Mouse (Mus musculus) liver, embryonic 14.5 days (tissue): ENCODE results near the gene Cnih3. TPM values are rescaled to one million over a fixed set of nuclear protein-coding genes. Genes with fewer than 3 reads are reported as not detected.

Source experiments
- ATAC-seq: fragments of 200-750 bp; cut with Nextera tagmentation; 2 replicates; pipeline ENCODE4 v1.8.0; 2017; ENCODE audit warnings: moderate number of reproducible peaks, mild to moderate bottlenecking, moderate library complexity; ENCODE audit not compliant: insufficient read depth
- DNase-seq, 3 experiments: peaks; one replicate each; pipeline ENCODE4 v3.0.0-alpha.2; 2012 to 2013; ENCODE audit warnings: low read depth in 3 of 3, low spot score in 3 of 3
- H3K27ac ChIP-seq: fragments of 300-500 bp; sonication (generic); 2 replicates; pipeline ENCODE4 v1.5.1; 2014; ENCODE audit warnings: moderate library complexity, mild to moderate bottlenecking, control low read depth, inconsistent platforms
- H3K27me3 ChIP-seq: fragments of 300-500 bp; sonication (generic); 2 replicates; pipeline ENCODE4 v1.6.1; 2014; ENCODE audit warnings: mild to moderate bottlenecking, low read length, moderate library complexity; ENCODE audit not compliant: control insufficient read depth, insufficient read depth
- H3K36me3 ChIP-seq: fragments of 300-500 bp; sonication (generic); replicated peaks from 2 replicates; pipeline ENCODE4 v1.6.1; 2014; ENCODE audit warnings: low read depth; ENCODE audit not compliant: control insufficient read depth, insufficient read depth
- H3K4me1 ChIP-seq, 2 experiments: fragments of 200-500 bp in 1 of 2; fragments of 300-500 bp in 1 of 2; sonication (generic) in 1 of 2; replicated peaks; 2 replicates each; pipeline ENCODE4 v1.6.1; 2012 to 2014; ENCODE audit warnings: antibody characterized with exemption in 1 of 2, inconsistent platforms in 1 of 2, low read length in 1 of 2; ENCODE audit not compliant: control insufficient read depth in 2 of 2, insufficient read depth in 2 of 2
- H3K4me2 ChIP-seq: fragments of 300-500 bp; sonication (generic); 2 replicates; pipeline ENCODE4 v1.6.1; 2014; ENCODE audit warnings: low read depth, mild to moderate bottlenecking, control low read depth, moderate library complexity
- H3K4me3 ChIP-seq, 2 experiments: fragments of 200-500 bp in 1 of 2; fragments of 300-500 bp in 1 of 2; sonication (generic) in 1 of 2; 2 replicates each; pipeline ENCODE4 v1.5.1; 2012 to 2014; ENCODE audit warnings: low read depth in 2 of 2, low read length in 2 of 2, mild to moderate bottlenecking in 2 of 2, control low read depth in 1 of 2, inconsistent platforms in 1 of 2, moderate library complexity in 1 of 2; ENCODE audit not compliant: insufficient read depth in 1 of 2
- H3K9ac ChIP-seq: fragments of 300-500 bp; sonication (generic); replicated peaks from 2 replicates; pipeline ENCODE4 v1.6.1; 2014; ENCODE audit warnings: mild to moderate bottlenecking, control low read depth, moderate library complexity
- H3K9me3 ChIP-seq: fragments of 300-500 bp; sonication (generic); 2 replicates; pipeline ENCODE4 v1.6.1; 2016; ENCODE audit warnings: low read length, mixed read lengths; ENCODE audit not compliant: control insufficient read depth
- CTCF ChIP-seq: IDR thresholded peaks from 2 replicates; pipeline ENCODE4 v1.5.1; 2016; ENCODE audit warnings: antibody characterized with exemption, low read depth, control low read depth
- EP300 ChIP-seq: IDR thresholded peaks from 2 replicates; pipeline ENCODE4 v1.6.1; 2016; ENCODE audit warnings: antibody characterized with exemption, low read depth
- WGBS: fragments of 180-500 bp; shearing (Covaris S2); extraction: QIAGEN DNeasy Blood & Tissue Kit; methylation state at CpG from one replicate; pipeline ENCODE4 v1.1.7; 2014; ENCODE audit not compliant: insufficient replicate concordance; 5-methylcytosine and 5-hydroxymethylcytosine counted together
- polyA plus RNA-seq, 2 experiments: library from polyadenylated mRNA; depleted of rRNA in 1 of 2; stranded (reverse) in 1 of 2; unstranded in 1 of 2; fragments of >200 nt; fragmentation: Nextera tagmentation in 1 of 2; extraction: Ambion mirVana in 1 of 2; gene quantifications; 2 replicates each; pipeline versions ENCODE4 v1.2.1 to v1.2.3; 2012 to 2014

Gene Cnih3
- polyA plus RNA-seq, 2 experiments = 0.02 TPM; not detected in 1

DNA sequence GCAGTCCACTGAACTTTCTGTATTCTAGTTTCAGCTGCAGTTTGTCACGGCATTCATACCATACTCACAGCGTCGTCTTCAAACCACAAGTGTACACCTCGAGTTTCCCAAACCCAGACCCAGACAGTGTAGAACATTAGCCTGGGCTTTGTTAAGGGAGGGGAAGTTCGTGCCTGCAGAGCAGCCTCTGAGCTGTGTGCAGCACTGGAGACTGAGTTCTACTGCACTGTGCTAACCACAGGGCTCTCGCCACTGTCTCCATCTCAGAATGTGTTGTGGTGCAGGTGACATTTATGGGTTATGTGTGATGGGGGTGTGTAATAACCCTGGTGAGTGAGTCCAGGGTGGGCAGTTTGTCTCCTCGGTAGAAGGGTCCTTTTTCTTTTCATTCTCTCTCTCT, 104.5 kb downstream of the Cnih3 start:
- ATAC-seq (no peak), DNase-seq (no peak)
- Histone ChIP-seq H3K4me2 (no peak overlapping the region), H3K4me3 (no peak overlapping the region), H3K27ac (no peak overlapping the region), H3K27me3 (no peaks in the 10 kb centered on the region), H3K9me3 (no peaks in the 10 kb centered on the region), H3K4me1 (no peaks in the 10 kb centered on the region), H3K36me3 (no peaks in the 10 kb centered on the region), H3K9ac (no peak overlapping the region)
- no peak for TF ChIP-seq CTCF
- no peak for TF ChIP-seq EP300
- 27% methylated on average over 7 of the region's 7 CpGs for WGBS

DNA sequence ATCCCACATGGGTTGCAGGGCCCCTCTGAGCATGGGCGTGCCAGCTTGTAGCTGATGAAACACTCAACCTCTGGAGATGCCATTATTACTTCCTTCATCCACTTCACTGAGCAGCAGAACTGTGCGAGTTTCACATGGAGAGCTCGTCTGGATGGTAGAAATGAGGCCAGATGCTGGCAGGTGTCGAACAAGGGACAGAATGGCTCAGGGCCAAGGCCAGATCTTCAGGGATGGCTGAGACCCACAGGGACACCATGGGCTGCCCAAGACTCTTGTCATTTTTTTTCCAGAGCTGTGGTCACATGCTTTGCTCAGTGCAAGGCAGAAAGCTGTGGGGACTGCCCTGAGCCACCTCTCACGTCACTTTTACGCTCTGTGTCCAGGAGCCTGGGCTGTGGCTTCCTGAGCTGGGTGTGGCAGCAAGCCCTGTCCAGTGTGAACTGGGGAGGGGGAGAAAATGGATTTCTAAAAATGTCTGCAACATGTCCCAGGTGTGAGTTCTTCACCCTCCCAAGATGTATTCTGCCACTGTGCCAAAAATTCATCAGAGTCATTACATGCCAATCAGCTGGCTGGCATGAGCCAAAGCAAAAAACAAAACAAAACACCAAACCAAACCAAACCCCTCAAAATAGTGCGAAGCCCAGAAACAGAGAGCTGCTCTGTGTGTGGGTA, 107.1 kb downstream of the Cnih3 start:
- H3K4me3 ChIP-seq = no peak overlapping the region
- no peak for ATAC-seq
- no peak for DNase-seq
- no peak overlapping the region for H3K9ac ChIP-seq
- WGBS = 56% methylated on average over 7 of the region's 7 CpGs
- no peaks in the 10 kb centered on the region for H3K4me1 ChIP-seq
- no peaks in the 10 kb centered on the region for H3K9me3 ChIP-seq
- no peaks in the 10 kb centered on the region for H3K36me3 ChIP-seq
- no peak overlapping the region for H3K27ac ChIP-seq
- no peak overlapping the region for H3K4me2 ChIP-seq
- no peaks in the 10 kb centered on the region for H3K27me3 ChIP-seq
- TF ChIP-seq CTCF (no peak), EP300 (no peak)

GRCm38 (mm10) chr1:181460283-181460682, 107.9 kb downstream of the Cnih3 start:
- Histone ChIP-seq H3K27ac (no peak overlapping the region), H3K9ac (no peak overlapping the region), H3K4me1 (no peaks in the 10 kb centered on the region), H3K9me3 (no peaks in the 10 kb centered on the region), H3K36me3 (no peaks in the 10 kb centered on the region), H3K4me2 (no peak overlapping the region), H3K27me3 (no peaks in the 10 kb centered on the region), H3K4me3 (no peak overlapping the region)
- 54% methylated on average over 2 of the region's 2 CpGs for WGBS
- DNase-seq (no peak), ATAC-seq (no peak)
- no peak for TF ChIP-seq CTCF
- no peak for TF ChIP-seq EP300

GRCm38 (mm10) chr1:181461484-181461883, 109.1 kb downstream of the Cnih3 start:
- Histone ChIP-seq H3K9me3 (no peaks in the 10 kb centered on the region), H3K4me3 (no peak overlapping the region), H3K9ac (no peak overlapping the region), H3K4me1 (peaks cover 0 to 2% of the 10 kb centered on the region in 2 experiments; a peak in 1 of 4 replicates), H3K27ac (no peak overlapping the region), H3K36me3 (no peaks in the 10 kb centered on the region), H3K4me2 (no peak overlapping the region), H3K27me3 (no peaks in the 10 kb centered on the region)
- TF ChIP-seq CTCF = no peak
- TF ChIP-seq EP300 = no peak
- no peak for DNase-seq
- no peak for ATAC-seq
- 64% methylated on average over 8 of the region's 8 CpGs for WGBS

- DNase-seq = no peak
- Histone ChIP-seq H3K27ac (no peak overlapping the region), H3K36me3 (no peaks in the 10 kb centered on the region), H3K9ac (no peak overlapping the region), H3K27me3 (no peaks in the 10 kb centered on the region), H3K4me3 (no peak overlapping the region), H3K4me1 (peaks cover 0 to 9% of the 10 kb centered on the region in 2 experiments; a peak in 3 of 4 replicates), H3K9me3 (no peaks in the 10 kb centered on the region), H3K4me2 (no peak overlapping the region)
- WGBS = 35% methylated on average over 8 of the region's 8 CpGs
- no peak for ATAC-seq
- TF ChIP-seq EP300 = no peak
- no peak for TF ChIP-seq CTCF
Observed at GRCm38 (mm10) chr1:181462051-181462905, 109.8 kb downstream of the Cnih3 start.
